Mouse (Mus musculus): ENCODE data around the gene Olfr631. TPM values are rescaled to one million over a fixed set of nuclear protein-coding genes. Genes with fewer than 3 reads are reported as not detected.
"Not testable (repeated sequence)": the region's sequence is repeated elsewhere in the genome, so short reads cannot be mapped to it uniquely, and the experiment has no call there.

The Olfr631 gene
- not detected in 2 replicates for total RNA-seq (2014; fragmentation: Nextera tagmentation)
- total RNA-seq (2017) = not detected in 2 replicates

DNA sequence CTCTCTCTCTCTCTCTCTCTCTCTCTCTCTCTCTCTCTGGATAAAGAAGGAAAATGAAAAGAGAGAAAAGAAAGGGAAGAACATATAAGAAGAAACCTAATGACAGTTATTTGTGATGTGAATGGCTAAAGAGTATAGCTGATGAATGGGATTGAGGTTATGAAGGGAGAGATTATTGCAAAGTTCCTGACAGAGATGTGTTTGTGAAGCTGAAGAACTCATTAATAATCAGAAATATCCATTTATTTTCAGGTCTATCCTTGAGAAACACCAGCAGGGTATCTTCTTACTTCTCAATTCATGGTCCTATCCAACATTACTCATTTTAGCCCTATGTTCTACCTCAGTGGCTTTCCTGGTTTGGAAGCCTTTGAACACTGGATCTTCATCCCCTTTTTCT lies at the start of gene Olfr631:
Gene Olfr631, plus strand, starts transcription at position 301 of the 400 bp plus-strand sequence.
- ATAC-seq (replicated peaks; ENCODE audit: poor library complexity, severe bottlenecking) = no peak

DNA sequence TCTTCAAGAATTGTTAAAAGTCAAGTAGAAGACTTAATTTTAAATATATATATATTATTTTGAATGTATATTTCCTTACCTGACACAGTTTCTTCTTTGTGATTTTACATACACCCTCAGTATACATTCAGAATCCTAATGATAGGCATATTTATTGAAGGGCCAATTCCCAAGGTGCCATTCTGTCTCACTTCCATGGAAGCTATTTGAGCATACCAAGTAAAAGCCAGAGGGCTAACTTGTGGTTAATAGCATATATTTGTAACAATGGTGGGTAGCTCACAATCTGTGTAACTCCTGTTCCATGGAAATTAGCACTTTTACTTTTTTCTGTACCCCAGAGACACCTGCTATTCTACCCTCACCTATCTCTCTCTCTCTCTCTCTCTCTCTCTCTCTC lies 42.5 kb upstream of the Olfr631 start, which contains the start of gene Olfr66:
Gene Olfr66, minus strand, starts transcription at position 101 of the 400 bp plus-strand sequence.
- no peak for ATAC-seq (replicated peaks; ENCODE audit: poor library complexity, severe bottlenecking)

DNA sequence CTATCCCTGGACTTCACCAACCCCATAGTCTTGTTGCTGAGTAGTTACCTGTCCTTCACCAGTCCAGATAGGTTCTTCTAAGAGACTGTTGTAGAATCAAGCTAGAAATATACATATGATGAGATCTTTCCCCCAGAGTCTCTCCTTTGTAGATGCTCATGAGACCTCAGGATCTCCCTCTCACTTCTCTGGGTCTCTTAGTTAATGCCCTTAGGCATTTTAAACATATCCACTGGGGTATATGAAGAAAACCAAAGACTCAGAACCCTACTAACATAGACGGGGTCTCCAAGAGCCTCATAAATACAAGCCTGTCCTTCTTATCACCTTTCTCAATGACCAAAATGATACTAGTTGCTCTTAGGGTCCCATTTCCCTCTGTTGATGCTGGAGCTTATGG lies 34.2 kb upstream of the Olfr631 start, which contains the start of gene Olfr64:
Gene Olfr64, minus strand, starts transcription at position 101 of the 400 bp plus-strand sequence.
- no peak for ATAC-seq (replicated peaks; ENCODE audit: poor library complexity, severe bottlenecking)

DNA sequence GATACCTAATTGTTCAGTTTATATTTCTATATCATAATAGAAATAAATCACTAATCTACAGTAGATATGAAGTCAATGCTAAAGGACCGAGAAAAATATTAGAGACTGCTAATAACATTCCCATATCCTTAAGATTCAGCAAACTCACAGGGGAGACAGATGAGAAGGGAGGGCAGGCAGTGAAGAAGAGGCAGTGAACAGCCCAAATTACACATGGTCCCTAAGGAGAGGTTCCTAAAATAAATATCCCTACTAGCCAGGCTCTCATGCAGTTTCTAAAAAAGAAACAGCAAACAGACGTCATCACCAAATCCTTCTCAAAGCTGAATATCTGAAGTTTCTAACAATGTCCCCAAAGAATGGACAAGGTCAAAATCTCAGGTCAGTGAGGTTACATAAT lies 25.4 kb upstream of the Olfr631 start, which contains the start of gene Olfr65:
Gene Olfr65, plus strand, starts transcription at position 301 of the 400 bp plus-strand sequence.
- ATAC-seq (replicated peaks; ENCODE audit: poor library complexity, severe bottlenecking) = no peak

DNA sequence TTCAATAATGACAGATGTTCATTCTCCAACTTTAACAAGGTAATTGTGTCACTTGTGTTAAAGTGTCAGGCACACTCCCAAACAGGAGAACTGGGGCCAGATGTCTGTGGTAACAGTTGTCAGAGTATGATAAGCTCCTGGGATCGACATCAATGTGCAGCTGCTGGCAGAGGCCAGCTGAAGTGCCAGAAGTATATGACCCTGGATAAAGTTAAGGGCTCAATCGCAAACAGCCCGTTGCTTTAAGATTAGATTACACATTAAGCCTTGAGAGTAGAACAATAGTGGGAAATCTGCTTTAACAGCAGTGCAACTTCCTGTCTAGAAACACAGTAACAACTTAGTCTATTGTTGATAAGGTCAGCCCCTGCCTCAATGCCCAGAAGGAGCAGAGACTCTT lies 18.6 kb upstream of the Olfr631 start:
- no peak for ATAC-seq (replicated peaks; ENCODE audit: poor library complexity, severe bottlenecking)

DNA sequence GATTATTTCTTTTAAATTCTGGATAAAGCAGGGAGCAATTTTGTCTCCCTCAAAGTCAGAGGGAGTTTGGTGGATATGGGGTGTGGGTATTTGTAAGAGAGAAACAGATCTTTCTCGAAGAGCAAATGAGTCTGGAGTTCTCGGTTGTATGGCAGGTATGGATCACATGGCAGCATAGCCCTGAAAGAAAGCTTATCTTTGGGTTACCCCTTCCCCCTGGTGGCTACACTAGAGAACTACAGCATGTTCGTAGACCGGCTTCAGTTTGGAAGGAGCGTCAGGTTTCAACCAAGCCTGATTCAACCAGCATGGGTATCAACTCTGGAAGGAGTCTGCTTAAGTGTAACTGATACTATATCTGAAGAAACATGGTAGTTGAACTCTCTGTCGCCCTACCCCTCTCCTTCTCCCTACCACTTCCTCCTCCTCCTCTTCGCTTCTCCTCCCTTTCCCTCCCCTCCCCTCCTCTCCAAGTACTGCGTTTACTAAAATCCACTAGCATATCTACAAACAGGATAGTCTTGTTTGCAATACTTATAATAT lies 15.6 kb upstream of the Olfr631 start:
- ATAC-seq (replicated peaks; ENCODE audit: poor library complexity, severe bottlenecking) = peak; percentile 86

DNA sequence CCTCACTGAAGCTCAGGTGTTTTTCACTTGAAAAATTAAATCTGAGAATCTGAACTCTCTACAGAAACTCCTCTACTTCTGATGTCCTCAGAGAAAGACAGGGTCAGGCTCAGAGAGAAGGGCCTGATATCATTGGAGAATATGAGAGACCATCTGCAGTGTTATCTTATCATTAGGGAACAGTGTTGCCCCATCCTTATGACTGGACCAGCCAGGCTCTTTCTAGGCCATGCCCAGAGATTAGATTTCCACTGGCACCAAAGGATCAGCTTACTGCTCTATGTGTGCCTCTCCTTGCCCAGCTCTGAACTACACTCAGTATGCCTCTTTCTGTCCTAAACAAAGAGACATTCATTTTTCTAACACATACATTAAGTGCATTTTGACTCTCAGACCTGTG lies 13.3 kb upstream of the Olfr631 start:
- ATAC-seq (replicated peaks; ENCODE audit: poor library complexity, severe bottlenecking) = no peak

DNA sequence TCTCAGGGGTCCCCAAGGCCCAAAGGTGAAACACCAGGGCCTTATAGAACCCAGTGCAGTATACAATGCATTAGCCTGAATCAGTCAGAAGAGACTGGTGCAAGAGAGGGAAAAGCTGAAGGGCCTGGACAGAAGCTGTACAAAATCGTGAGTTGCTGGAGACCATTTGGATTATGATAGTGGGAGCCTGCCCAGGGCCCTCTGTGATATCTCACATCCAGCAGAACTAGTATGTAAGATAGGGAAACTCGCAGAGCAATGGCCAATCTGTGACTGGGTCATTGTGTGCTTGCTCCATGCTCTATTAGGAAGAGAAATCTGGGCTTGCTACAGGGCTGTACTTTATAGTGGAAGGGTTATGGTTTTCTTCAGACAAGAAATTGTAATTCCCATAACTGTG lies 5.6 kb downstream of the Olfr631 start, which contains the start of gene Olfr632:
Gene Olfr632, plus strand, starts transcription at position 84 of the 400 bp plus-strand sequence.
- no peak for ATAC-seq (replicated peaks; ENCODE audit: poor library complexity, severe bottlenecking)

DNA sequence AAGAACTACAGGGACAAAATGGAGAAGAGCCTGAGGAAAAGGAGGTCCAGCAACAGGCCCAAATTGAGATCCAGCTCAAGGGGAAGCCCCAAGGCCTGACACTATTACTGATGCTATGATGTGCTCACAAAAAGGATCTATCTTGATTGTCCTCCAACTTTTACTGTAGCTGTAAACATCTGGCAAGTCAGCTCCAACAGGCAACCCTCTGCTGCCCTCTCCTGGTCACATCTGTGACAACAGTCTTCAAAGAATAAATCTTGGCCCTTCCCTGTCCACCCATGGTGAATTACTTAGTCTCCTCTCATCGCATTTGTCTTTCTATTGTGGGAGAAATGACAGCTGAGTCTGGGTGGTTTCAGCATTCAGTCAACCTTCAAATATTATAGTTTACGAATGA lies 14.1 kb downstream of the Olfr631 start:
- ATAC-seq (replicated peaks; ENCODE audit: poor library complexity, severe bottlenecking) = peak; percentile 96

DNA sequence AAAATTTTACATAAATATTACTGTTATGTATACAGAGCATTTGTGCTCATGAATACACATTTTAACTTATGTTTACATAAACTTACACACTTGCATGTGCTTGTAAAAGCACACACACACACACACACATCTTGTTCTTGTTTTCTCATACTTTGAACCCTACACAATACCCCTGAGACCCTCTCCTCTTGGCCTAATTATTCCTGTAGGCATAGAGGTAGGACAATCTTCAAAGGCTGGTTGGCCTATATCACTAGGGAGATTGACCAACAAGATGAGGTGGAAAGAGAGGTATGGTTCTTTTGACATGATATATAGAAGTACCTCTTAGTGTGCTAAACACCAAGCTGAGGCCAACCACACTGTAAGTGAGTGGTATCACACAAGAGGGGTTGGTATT lies 15.5 kb downstream of the Olfr631 start, which contains the start of gene Olfr633:
Gene Olfr633, plus strand, starts transcription at position 301 of the 400 bp plus-strand sequence.
- no peak for ATAC-seq (replicated peaks; ENCODE audit: poor library complexity, severe bottlenecking)

DNA sequence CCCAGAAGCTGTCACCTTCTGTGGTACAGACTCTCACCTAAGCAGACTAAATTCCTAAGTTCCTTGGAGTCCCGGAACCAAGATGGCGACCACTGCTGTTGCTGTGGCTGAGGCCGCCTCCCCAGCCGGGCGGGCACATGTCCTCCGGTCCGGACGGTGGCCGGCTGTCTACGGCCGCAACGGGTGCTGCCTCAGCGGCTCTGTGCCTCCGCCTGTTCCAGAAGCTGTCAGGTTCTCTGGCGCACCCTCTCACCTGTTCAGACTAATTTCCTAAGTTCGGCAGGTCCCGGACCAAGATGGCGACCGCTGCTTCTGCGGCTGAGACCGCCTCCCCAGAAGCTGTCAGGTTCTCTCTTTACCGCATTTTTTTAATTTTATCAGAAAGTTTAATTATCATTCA lies 38.2 kb downstream of the Olfr631 start:
- ATAC-seq (replicated peaks; ENCODE audit: poor library complexity, severe bottlenecking) = not testable (repeated sequence)

DNA sequence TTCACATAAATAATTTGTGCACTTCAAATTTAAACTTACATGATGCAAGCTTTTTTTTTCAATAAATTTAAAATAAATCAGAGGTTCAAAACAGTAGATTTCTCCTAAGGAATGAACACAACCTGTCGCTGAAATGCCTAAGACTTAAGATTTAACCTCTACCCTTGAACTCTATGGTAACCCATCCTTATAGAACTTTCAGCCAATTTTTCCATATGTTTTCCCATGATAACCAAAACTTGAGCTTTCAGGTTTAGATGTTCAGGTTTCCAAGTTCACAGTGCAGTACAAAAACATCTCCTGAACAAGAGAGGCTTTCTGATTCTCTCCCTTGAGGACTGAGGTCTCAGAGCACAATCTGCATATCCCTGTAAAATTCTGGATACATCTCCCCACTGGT lies 42.2 kb downstream of the Olfr631 start, which contains the start of gene Olfr635:
Gene Olfr635, plus strand, starts transcription at position 301 of the 400 bp plus-strand sequence.
- ATAC-seq (replicated peaks; ENCODE audit: poor library complexity, severe bottlenecking) = no peak

DNA sequence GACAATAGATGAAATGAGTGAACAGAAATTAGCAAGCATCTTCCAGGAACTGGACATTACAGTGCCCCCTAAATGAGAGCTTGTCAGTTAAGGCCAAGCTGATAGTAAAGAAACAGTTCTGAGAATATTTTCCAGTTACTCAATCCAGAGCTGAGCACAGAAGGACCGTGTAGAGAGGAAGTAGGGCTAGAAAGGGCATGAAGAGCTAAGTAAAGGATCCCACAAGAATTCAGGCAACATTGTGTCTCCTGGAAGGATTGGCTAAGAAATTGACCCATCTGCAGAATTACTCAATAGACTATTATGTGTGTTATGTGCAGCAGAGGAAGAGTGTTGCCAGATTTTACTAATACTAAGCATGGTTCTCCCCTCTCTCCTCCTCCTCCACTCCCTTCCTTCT lies 43.2 kb downstream of the Olfr631 start:
- ATAC-seq (replicated peaks; ENCODE audit: poor library complexity, severe bottlenecking) = peak; percentile 98

Other genes with a start within 250 kb of the Olfr631 start
Only the 30 nearest of the 33 such genes appear.
- gene Olfr243, start 214.2 kb upstream of the Olfr631 start, total RNA-seq (2014; fragmentation: Nextera tagmentation) = not detected in 2 replicates
- not detected in 2 replicates for gene Olfr243, start 214.2 kb upstream of the Olfr631 start, total RNA-seq (2017)
- gene Olfr628, start 198.5 kb upstream of the Olfr631 start, total RNA-seq (2014; fragmentation: Nextera tagmentation) = not detected in 2 replicates
- not detected in 2 replicates for gene Olfr628, start 198.5 kb upstream of the Olfr631 start, total RNA-seq (2017)
- gene Olfr629, start 183.9 kb upstream of the Olfr631 start, total RNA-seq (2014; fragmentation: Nextera tagmentation) = not detected in 2 replicates
- gene Olfr629, start 183.9 kb upstream of the Olfr631 start, total RNA-seq (2017) = not detected in 2 replicates
- not detected in 2 replicates for gene Olfr630, start 171.5 kb upstream of the Olfr631 start, total RNA-seq (2014; fragmentation: Nextera tagmentation)
- gene Olfr630, start 171.5 kb upstream of the Olfr631 start, total RNA-seq (2017) = not detected in 2 replicates
- gene Olfr69, start 157.2 kb upstream of the Olfr631 start, total RNA-seq (2014; fragmentation: Nextera tagmentation) = not detected in 2 replicates
- not detected in 2 replicates for gene Olfr69, start 157.2 kb upstream of the Olfr631 start, total RNA-seq (2017)
- gene Olfr68, start 149.1 kb upstream of the Olfr631 start, total RNA-seq (2014; fragmentation: Nextera tagmentation) = not detected in 2 replicates
- gene Olfr68, start 149.1 kb upstream of the Olfr631 start, total RNA-seq (2017) = not detected in 2 replicates
- not detected in 2 replicates for gene Olfr67, start 137.0 kb upstream of the Olfr631 start, total RNA-seq (2014; fragmentation: Nextera tagmentation)
- not detected in 2 replicates for gene Olfr67, start 137.0 kb upstream of the Olfr631 start, total RNA-seq (2017)
- not detected in 2 replicates for gene Hbb-bt, start 114.8 kb upstream of the Olfr631 start, total RNA-seq (2014; fragmentation: Nextera tagmentation)
- not detected in 2 replicates for gene Hbb-bt, start 114.8 kb upstream of the Olfr631 start, total RNA-seq (2017)
- gene Hbb-bs, start 100.7 kb upstream of the Olfr631 start, total RNA-seq (2014; fragmentation: Nextera tagmentation) = not detected in 2 replicates
- gene Hbb-bs, start 100.7 kb upstream of the Olfr631 start, total RNA-seq (2017) = 1.6 and 5.2 TPM in 2 replicates
- gene Hbb-bh2, start 88.3 kb upstream of the Olfr631 start, total RNA-seq (2014; fragmentation: Nextera tagmentation) = not detected in 2 replicates
- gene Hbb-bh2, start 88.3 kb upstream of the Olfr631 start, total RNA-seq (2017) = not detected in 2 replicates
- not detected in 2 replicates for gene Hbb-bh1, start 85.7 kb upstream of the Olfr631 start, total RNA-seq (2014; fragmentation: Nextera tagmentation)
- gene Hbb-bh1, start 85.7 kb upstream of the Olfr631 start, total RNA-seq (2017) = not detected in 2 replicates
- gene Hbb-y, start 75.6 kb upstream of the Olfr631 start, total RNA-seq (2014; fragmentation: Nextera tagmentation) = not detected in 2 replicates
- gene Hbb-y, start 75.6 kb upstream of the Olfr631 start, total RNA-seq (2017) = not detected in 2 replicates
- not detected in 2 replicates for gene Olfr66, start 42.6 kb upstream of the Olfr631 start, total RNA-seq (2014; fragmentation: Nextera tagmentation)
- not detected in 2 replicates for gene Olfr66, start 42.6 kb upstream of the Olfr631 start, total RNA-seq (2017)
- not detected in 2 replicates for gene Olfr64, start 34.3 kb upstream of the Olfr631 start, total RNA-seq (2014; fragmentation: Nextera tagmentation)
- gene Olfr64, start 34.3 kb upstream of the Olfr631 start, total RNA-seq (2017) = not detected in 2 replicates
- not detected in 2 replicates for gene Olfr65, start 25.3 kb upstream of the Olfr631 start, total RNA-seq (2014; fragmentation: Nextera tagmentation)
- gene Olfr65, start 25.3 kb upstream of the Olfr631 start, total RNA-seq (2017) = not detected in 2 replicates
- gene Olfr632, start 5.5 kb downstream of the Olfr631 start, total RNA-seq (2014; fragmentation: Nextera tagmentation) = not detected in 2 replicates
- gene Olfr632, start 5.5 kb downstream of the Olfr631 start, total RNA-seq (2017) = not detected in 2 replicates
- gene Olfr633, start 15.6 kb downstream of the Olfr631 start, total RNA-seq (2014; fragmentation: Nextera tagmentation) = not detected in 2 replicates
- gene Olfr633, start 15.6 kb downstream of the Olfr631 start, total RNA-seq (2017) = not detected in 2 replicates
- gene Olfr635, start 42.3 kb downstream of the Olfr631 start, total RNA-seq (2014; fragmentation: Nextera tagmentation) = not detected in 2 replicates
- gene Olfr635, start 42.3 kb downstream of the Olfr631 start, total RNA-seq (2017) = not detected in 2 replicates
- gene Olfr638, start 69.9 kb downstream of the Olfr631 start, total RNA-seq (2014; fragmentation: Nextera tagmentation) = not detected in 2 replicates
- not detected in 2 replicates for gene Olfr638, start 69.9 kb downstream of the Olfr631 start, total RNA-seq (2017)
- not detected in 2 replicates for gene Olfr639, start 88.5 kb downstream of the Olfr631 start, total RNA-seq (2014; fragmentation: Nextera tagmentation)
- not detected in 2 replicates for gene Olfr639, start 88.5 kb downstream of the Olfr631 start, total RNA-seq (2017)
- gene Olfr640, start 96.7 kb downstream of the Olfr631 start, total RNA-seq (2014; fragmentation: Nextera tagmentation) = not detected in 2 replicates
- gene Olfr640, start 96.7 kb downstream of the Olfr631 start, total RNA-seq (2017) = not detected in 2 replicates
- gene Olfr641, start 106.6 kb downstream of the Olfr631 start, total RNA-seq (2014; fragmentation: Nextera tagmentation) = not detected in 2 replicates
- gene Olfr641, start 106.6 kb downstream of the Olfr631 start, total RNA-seq (2017) = not detected in 2 replicates
- not detected in 2 replicates for gene Olfr642, start 123.8 kb downstream of the Olfr631 start, total RNA-seq (2014; fragmentation: Nextera tagmentation)
- not detected in 2 replicates for gene Olfr642, start 123.8 kb downstream of the Olfr631 start, total RNA-seq (2017)
- not detected in 2 replicates for gene 4930516K23Rik, start 132.6 kb downstream of the Olfr631 start, total RNA-seq (2014; fragmentation: Nextera tagmentation)
- not detected in 2 replicates for gene 4930516K23Rik, start 132.6 kb downstream of the Olfr631 start, total RNA-seq (2017)
- gene Olfr644, start 143.0 kb downstream of the Olfr631 start, total RNA-seq (2014; fragmentation: Nextera tagmentation) = not detected in 2 replicates
- gene Olfr644, start 143.0 kb downstream of the Olfr631 start, total RNA-seq (2017) = not detected in 2 replicates
- gene Olfr645, start 156.6 kb downstream of the Olfr631 start, total RNA-seq (2014; fragmentation: Nextera tagmentation) = not detected in 2 replicates
- gene Olfr645, start 156.6 kb downstream of the Olfr631 start, total RNA-seq (2017) = not detected in 2 replicates
- not detected in 2 replicates for gene Olfr646, start 176.0 kb downstream of the Olfr631 start, total RNA-seq (2014; fragmentation: Nextera tagmentation)
- gene Olfr646, start 176.0 kb downstream of the Olfr631 start, total RNA-seq (2017) = not detected in 2 replicates
- gene Ubqln5, start 201.0 kb downstream of the Olfr631 start, total RNA-seq (2014; fragmentation: Nextera tagmentation) = not detected in 2 replicates
- gene Ubqln5, start 201.0 kb downstream of the Olfr631 start, total RNA-seq (2017) = not detected in 2 replicates
- gene Olfr643, start 208.6 kb downstream of the Olfr631 start, total RNA-seq (2014; fragmentation: Nextera tagmentation) = not detected in 2 replicates
- gene Olfr643, start 208.6 kb downstream of the Olfr631 start, total RNA-seq (2017) = not detected in 2 replicates
- not detected in 2 replicates for gene Ubqln3, start 214.5 kb downstream of the Olfr631 start, total RNA-seq (2014; fragmentation: Nextera tagmentation)
- not detected in 2 replicates for gene Ubqln3, start 214.5 kb downstream of the Olfr631 start, total RNA-seq (2017)

Measured in granulocyte monocyte progenitor cell, adult 5-6 weeks (primary cell).